Mouse (Mus musculus) kidney, embryonic 16.5 days (tissue): Measurements from ENCODE around the gene Slc4a1ap. TPM values are rescaled to one million over a fixed set of nuclear protein-coding genes. Genes with fewer than 3 reads are reported as not detected.
"Not testable (repeated sequence)": the region's sequence is repeated elsewhere in the genome, so short reads cannot be mapped to it uniquely, and the experiment has no call there.

Experiments used
- ATAC-seq: fragments of 200-750 bp; cut with Nextera tagmentation; 2 replicates; pipeline ENCODE4 v1.8.0; 2017; ENCODE audit warnings: moderate TSS enrichment; ENCODE audit not compliant: low FRiP score, low TSS enrichment
- H3K27ac ChIP-seq: fragments of 300-500 bp; sonication (generic); 2 replicates; pipeline ENCODE4 v1.5.1; 2014; ENCODE audit warnings: low read length
- H3K27me3 ChIP-seq: fragments of 300-500 bp; sonication (generic); 2 replicates; pipeline ENCODE4 v1.6.1; 2014; ENCODE audit warnings: low read length, control low read depth, mixed read lengths; ENCODE audit not compliant: insufficient read depth
- H3K36me3 ChIP-seq: fragments of 300-500 bp; sonication (generic); 2 replicates; pipeline ENCODE4 v1.6.1; 2014; ENCODE audit warnings: low read length, control low read depth, mixed read lengths; ENCODE audit not compliant: insufficient read depth
- H3K4me1 ChIP-seq: fragments of 300-500 bp; sonication (generic); 2 replicates; pipeline ENCODE4 v1.6.1; 2014; ENCODE audit warnings: low read length, control low read depth, mixed read lengths; ENCODE audit not compliant: insufficient read depth
- H3K4me2 ChIP-seq: fragments of 300-500 bp; sonication (generic); replicated peaks from 2 replicates; pipeline ENCODE4 v1.6.1; 2014; ENCODE audit warnings: low read depth, low read length
- H3K4me3 ChIP-seq: fragments of 300-500 bp; sonication (generic); 2 replicates; pipeline ENCODE4 v1.5.1; 2014; ENCODE audit warnings: mild to moderate bottlenecking, low read length
- H3K9ac ChIP-seq: fragments of 300-500 bp; sonication (generic); replicated peaks from 2 replicates; pipeline ENCODE4 v1.6.1; 2014; ENCODE audit warnings: low read length
- H3K9me3 ChIP-seq: fragments of 300-500 bp; sonication (generic); 2 replicates; pipeline ENCODE4 v1.6.1; 2016; ENCODE audit warnings: low read length, control low read depth
- WGBS: fragments of 180-500 bp; shearing (Covaris S2); extraction: QIAGEN DNeasy Blood & Tissue Kit; methylation state at CpG from one replicate; pipeline ENCODE4 v1.1.7; 2014; 5-methylcytosine and 5-hydroxymethylcytosine counted together
- polyA plus RNA-seq: library from polyadenylated mRNA; unstranded; fragments of >200 nt; fragmentation: Nextera tagmentation; extraction: Ambion mirVana; gene quantifications from 2 replicates; pipeline ENCODE4 v1.2.1, GENCODE M21; 2015

The Slc4a1ap gene
- polyA plus RNA-seq, 1 experiment from 2014 or later = 31.7 TPM

DNA sequence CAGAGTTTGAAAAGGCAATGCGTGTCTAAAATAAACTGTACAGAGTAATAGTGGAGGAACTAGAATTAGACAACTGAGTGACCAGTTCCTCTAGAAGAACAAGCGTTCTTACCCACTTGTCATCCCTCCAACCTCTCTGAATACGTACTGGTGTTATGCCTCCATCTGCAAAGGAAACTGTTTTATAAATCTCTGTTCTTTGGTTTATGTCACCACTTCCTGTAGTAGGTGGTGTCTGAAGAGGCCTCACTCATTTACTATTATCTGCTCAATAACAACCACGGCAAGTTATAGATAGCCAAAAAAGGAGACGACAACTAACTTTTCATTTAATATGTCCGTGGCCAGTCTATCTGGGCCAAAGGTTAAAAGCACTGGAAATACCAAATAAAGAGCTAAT, 6.2 kb upstream of the Slc4a1ap start:
- peaks cover 54% of the 10 kb centered on the region for H3K36me3 ChIP-seq
- WGBS = 90% methylated on average over 6 of the region's 6 CpGs
- no peak for ATAC-seq

DNA sequence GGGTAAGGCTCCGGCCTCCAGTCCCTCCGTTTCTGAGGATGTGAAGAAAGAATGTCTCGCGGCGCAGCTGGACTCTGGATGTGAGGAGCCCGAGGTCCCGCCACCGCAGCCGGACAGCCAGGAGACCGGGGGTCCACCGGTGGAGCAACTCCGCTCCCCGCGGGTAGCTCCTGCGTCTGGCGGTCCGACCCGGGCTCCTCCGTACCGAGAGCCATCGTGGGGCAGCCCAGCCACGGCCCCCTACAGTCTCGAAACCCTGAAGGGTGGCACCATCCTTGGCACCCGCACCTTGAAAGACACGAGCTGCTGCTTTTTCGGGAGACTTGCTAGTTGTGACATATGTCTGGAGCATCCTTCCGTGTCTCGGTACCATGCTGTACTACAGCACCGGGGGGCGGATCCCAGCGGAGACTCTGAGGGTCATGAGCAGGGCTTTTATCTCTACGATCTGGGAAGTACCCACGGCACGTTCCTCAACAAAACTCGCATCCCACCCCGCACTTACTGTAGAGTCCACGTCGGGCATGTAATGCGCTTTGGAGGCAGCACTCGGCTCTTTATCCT, 404 bp downstream of the Slc4a1ap start:
- peak; percentile 35; the same call in 1 of the 2 replicates for ATAC-seq
- H3K4me2 ChIP-seq = peak overlapping the region; percentile 94
- H3K36me3 ChIP-seq = peaks cover 33% of the 10 kb centered on the region
- no peaks in the 10 kb centered on the region for H3K27me3 ChIP-seq
- H3K9ac ChIP-seq = peak overlapping the region; percentile 83
- peaks cover 29% of the 10 kb centered on the region for H3K4me1 ChIP-seq
- 2% methylated on average over 40 of the region's 40 CpGs for WGBS
- no peaks in the 10 kb centered on the region for H3K9me3 ChIP-seq
- H3K27ac ChIP-seq = peak overlapping the region; percentile 88
- H3K4me3 ChIP-seq = peak overlapping the region; percentile 68

More for the DNA sequence above, 6.2 kb upstream of the Slc4a1ap start:
- Histone ChIP-seq H3K9me3 (no peaks in the 10 kb centered on the region), H3K9ac (no peak overlapping the region), H3K4me1 (peaks cover 5% of the 10 kb centered on the region), H3K4me3 (no peak overlapping the region), H3K27ac (no peak overlapping the region), H3K4me2 (no peak overlapping the region), H3K27me3 (no peaks in the 10 kb centered on the region)

DNA sequence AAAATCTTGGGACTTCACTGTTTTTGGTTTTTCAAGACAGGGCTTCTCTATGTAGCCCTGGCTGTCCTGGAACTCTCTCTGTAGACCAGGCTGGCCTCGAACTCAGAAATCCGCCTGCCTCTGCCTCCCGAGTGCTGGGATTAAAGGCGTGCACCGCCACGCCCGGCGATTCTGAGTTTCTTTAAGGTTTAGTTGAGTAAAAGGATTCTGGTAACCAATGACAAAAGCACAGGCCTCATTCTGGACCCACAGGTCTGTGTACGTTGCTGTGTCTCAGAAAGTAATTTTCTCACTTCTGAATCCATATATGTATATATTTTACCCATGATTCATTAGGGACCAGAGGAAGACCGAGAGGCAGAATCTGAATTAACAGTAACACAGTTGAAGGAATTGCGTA, 912 bp downstream of the Slc4a1ap start, which contains the start of gene Supt7l:
Supt7l (minus strand) TSS at position 101 of the 400 bp plus-strand sequence.
- WGBS = 80% methylated on average over 11 of the region's 11 CpGs
- H3K36me3 ChIP-seq = peaks cover 34% of the 10 kb centered on the region
- not testable (repeated sequence) for ATAC-seq

GRCm38 (mm10) chr5:31528560-31528959, 1.8 kb downstream of the Slc4a1ap start:
- H3K4me3 ChIP-seq = no peak overlapping the region
- no peaks in the 10 kb centered on the region for H3K9me3 ChIP-seq
- peaks cover 40% of the 10 kb centered on the region for H3K36me3 ChIP-seq
- 52% methylated on average over 2 of the region's 2 CpGs for WGBS
- no peak overlapping the region for H3K9ac ChIP-seq
- no peak overlapping the region for H3K4me2 ChIP-seq
- peaks cover 29% of the 10 kb centered on the region for H3K4me1 ChIP-seq
- ATAC-seq = no peak
- H3K27ac ChIP-seq = no peak overlapping the region
- H3K27me3 ChIP-seq = no peaks in the 10 kb centered on the region

More for the DNA sequence above, 912 bp downstream of the Slc4a1ap start, which contains the start of gene Supt7l:
- H3K4me1 ChIP-seq = peaks cover 29% of the 10 kb centered on the region
- peak within 1 kb of the TSS; percentile 83 for H3K9ac ChIP-seq
- peak within 1 kb of the TSS; percentile 88 for H3K27ac ChIP-seq
- not testable (repeated sequence) for H3K9me3 ChIP-seq, H3K27me3 ChIP-seq
- H3K4me2 ChIP-seq = peak within 1 kb of the TSS; percentile 94
- peak within 1 kb of the TSS; percentile 68 for H3K4me3 ChIP-seq

DNA sequence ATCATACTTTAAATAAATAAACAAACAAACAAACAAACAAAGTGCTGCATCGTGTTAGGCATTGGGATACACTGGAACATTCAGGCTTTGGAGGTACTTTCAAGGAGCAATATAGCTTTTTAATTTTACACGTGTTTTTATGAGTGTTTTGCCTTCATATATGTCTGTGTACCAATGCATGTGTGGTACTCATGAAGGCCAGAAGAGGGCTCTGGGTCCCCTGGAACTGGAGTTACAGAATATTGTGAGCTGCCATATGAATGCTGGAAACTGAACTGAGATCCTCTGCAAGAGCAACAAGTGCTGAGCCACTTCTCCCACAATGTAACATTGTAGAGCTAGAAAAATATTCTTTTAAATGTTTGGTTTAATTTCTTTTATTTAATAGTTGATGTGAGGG, 8.4 kb downstream of the Slc4a1ap start:
- ATAC-seq = no peak
- WGBS = 92% methylated on average over 2 of the region's 2 CpGs
- Histone ChIP-seq H3K9ac (no peak overlapping the region), H3K4me3 (no peak overlapping the region), H3K27ac (no peak overlapping the region), H3K36me3 (peaks cover 63% of the 10 kb centered on the region), H3K9me3 (no peaks in the 10 kb centered on the region), H3K4me2 (no peak overlapping the region), H3K27me3 (no peaks in the 10 kb centered on the region), H3K4me1 (no peaks in the 10 kb centered on the region)

- no peaks in the 10 kb centered on the region for H3K9me3 ChIP-seq
- WGBS = 46% methylated on average over 1 of the region's 1 CpGs
- no peak for ATAC-seq
- H3K36me3 ChIP-seq = peaks cover 32% of the 10 kb centered on the region
- H3K4me1 ChIP-seq = peaks cover 15% of the 10 kb centered on the region
- no peak overlapping the region for H3K9ac ChIP-seq
- no peak overlapping the region for H3K4me2 ChIP-seq
- H3K4me3 ChIP-seq = no peak overlapping the region
- H3K27ac ChIP-seq = no peak overlapping the region
- H3K27me3 ChIP-seq = no peaks in the 10 kb centered on the region
These were observed 32.6 kb downstream of the Slc4a1ap start for GRCm38 (mm10) chr5:31559401-31559800.

GRCm38 (mm10) chr5:31560352-31560751, 33.6 kb downstream of the Slc4a1ap start:
- Histone ChIP-seq H3K9me3 (no peaks in the 10 kb centered on the region), H3K4me2 (no peak overlapping the region), H3K9ac (no peak overlapping the region), H3K4me1 (peaks cover 17% of the 10 kb centered on the region), H3K36me3 (peaks cover 25% of the 10 kb centered on the region), H3K27me3 (no peaks in the 10 kb centered on the region), H3K4me3 (no peak overlapping the region), H3K27ac (no peak overlapping the region)
- ATAC-seq = no peak
- 97% methylated on average over 2 of the region's 2 CpGs for WGBS

GRCm38 (mm10) chr5:31562036-31562666, 35.4 kb downstream of the Slc4a1ap start:
- H3K36me3 ChIP-seq = peaks cover 13% of the 10 kb centered on the region; the same call in 1 of the 2 replicates
- no peak overlapping the region for H3K4me3 ChIP-seq
- H3K9me3 ChIP-seq = no peaks in the 10 kb centered on the region
- H3K4me1 ChIP-seq = peaks cover 19% of the 10 kb centered on the region
- WGBS = 68% methylated on average over 7 of the region's 7 CpGs
- ATAC-seq = no peak
- H3K4me2 ChIP-seq = no peak overlapping the region
- H3K9ac ChIP-seq = no peak overlapping the region
- H3K27me3 ChIP-seq = no peaks in the 10 kb centered on the region
- H3K27ac ChIP-seq = peak overlapping the region; percentile 5

GRCm38 (mm10) chr5:31563496-31563895, 36.7 kb downstream of the Slc4a1ap start:
- Histone ChIP-seq H3K27me3 (no peaks in the 10 kb centered on the region), H3K4me1 (peaks cover 19% of the 10 kb centered on the region), H3K9me3 (no peaks in the 10 kb centered on the region), H3K27ac (peak overlapping the region; percentile 70; the same call in 1 of the 2 replicates), H3K4me2 (no peak overlapping the region), H3K9ac (peak overlapping the region; percentile 56), H3K36me3 (peaks cover 7% of the 10 kb centered on the region; the same call in 1 of the 2 replicates), H3K4me3 (no peak overlapping the region)
- peak; percentile 21; the same call in 1 of the 2 replicates for ATAC-seq
- 5% methylated on average over 6 of the region's 6 CpGs for WGBS

- Histone ChIP-seq H3K4me3 (no peak overlapping the region), H3K4me1 (peaks cover 19% of the 10 kb centered on the region), H3K36me3 (peaks cover 7% of the 10 kb centered on the region; the same call in 1 of the 2 replicates), H3K9ac (peak overlapping the region; percentile 56), H3K27ac (peak overlapping the region; percentile 70), H3K9me3 (no peaks in the 10 kb centered on the region), H3K27me3 (no peaks in the 10 kb centered on the region), H3K4me2 (no peak overlapping the region)
- no peak for ATAC-seq
- WGBS = 26% methylated on average over 7 of the region's 7 CpGs
These were observed 37.1 kb downstream of the Slc4a1ap start for GRCm38 (mm10) chr5:31563905-31564304.
